Mouse (Mus musculus): ENCODE measurements at regions not wholly inside any gene's neighbourhood (a gene's known extent, or its start where the extent isn't known, plus 50 kb on each side); places are given as distances from the start of the nearest gene placed in this dataset.

- H3K4me3 ChIP-seq (replicated peaks; ENCODE audit: extremely low read depth, low read depth, low read length): no peak overlapping the region
- H3K4me1 ChIP-seq (ENCODE audit: control insufficient read depth, insufficient read depth, low read length): no peaks in the 10 kb centered on the region
- 52% methylated on average over 14 of the region's 14 CpGs for WGBS
- no peak for TF ChIP-seq CTCF (IDR thresholded peaks at IDR 0.05; ENCODE audit: insufficient read depth, low read length)
- DNase-seq: no peak
These were observed 221.9 kb downstream of the 1700064H15Rik start for GRCm38 (mm10) chr3:19406351-19407151.

GRCm38 (mm10) chr3:19385675-19386074 is 242.8 kb downstream of the 1700064H15Rik start:
- Histone ChIP-seq H3K4me1 (ENCODE audit: control insufficient read depth, insufficient read depth, low read length) (no peaks in the 10 kb centered on the region), H3K4me3 (replicated peaks; ENCODE audit: extremely low read depth, low read depth, low read length) (no peak overlapping the region)
- TF ChIP-seq POLR2A (IDR thresholded peaks at IDR 0.05; ENCODE audit: borderline replicate concordance, extremely low read depth, low read depth, low read length): no peak
- no peak for TF ChIP-seq CTCF (IDR thresholded peaks at IDR 0.05; ENCODE audit: insufficient read depth, low read length)
- 34% methylated on average over 2 of the region's 2 CpGs for WGBS
- DNase-seq: no peak

- 75% methylated on average over 1 of the region's 1 CpGs for WGBS
- no peaks in the 10 kb centered on the region for H3K4me1 ChIP-seq (ENCODE audit: control insufficient read depth, insufficient read depth, low read length)
- H3K4me3 ChIP-seq (replicated peaks; ENCODE audit: extremely low read depth, low read depth, low read length): no peak overlapping the region
- DNase-seq: no peak
- no peak for TF ChIP-seq POLR2A (IDR thresholded peaks at IDR 0.05; ENCODE audit: borderline replicate concordance, extremely low read depth, low read depth, low read length)
- TF ChIP-seq CTCF (IDR thresholded peaks at IDR 0.05; ENCODE audit: insufficient read depth, low read length): no peak
These were observed 259.5 kb downstream of the 1700064H15Rik start for GRCm38 (mm10) chr3:19368998-19369397.

- H3K4me3 ChIP-seq (replicated peaks; ENCODE audit: extremely low read depth, low read depth, low read length): no peak overlapping the region
- 67% methylated on average over 2 of the region's 2 CpGs for WGBS
- H3K4me1 ChIP-seq (ENCODE audit: control insufficient read depth, insufficient read depth, low read length): no peaks in the 10 kb centered on the region
- TF ChIP-seq POLR2A (IDR thresholded peaks at IDR 0.05; ENCODE audit: borderline replicate concordance, extremely low read depth, low read depth, low read length) (no peak), CTCF (IDR thresholded peaks at IDR 0.05; ENCODE audit: insufficient read depth, low read length) (no peak)
- DNase-seq: no peak
These were observed 260.7 kb downstream of the 1700064H15Rik start for GRCm38 (mm10) chr3:19367761-19368160.
